Mouse (Mus musculus) left cerebral cortex, postnatal 10 days (tissue): ENCODE results near the gene Tnpo3. TPM values are rescaled to one million over a fixed set of nuclear protein-coding genes. Genes with fewer than 3 reads are reported as not detected.

Experiments
- DNase-seq, 2 experiments: peaks; one replicate each; pipeline ENCODE4 v3.0.0; 2021 to 2022; ENCODE audit warnings: low spot score in 2 of 2, mixed read lengths in 1 of 2; ENCODE audit errors: extremely low spot score in 1 of 2
- intact Hi-C: fragments of 180-260 bp; cut with DNase I; formaldehyde crosslinking; loops from one replicate; pipeline ENCODE4 v1.15.1; 2025
- total RNA-seq, 2 experiments: library from RNA; stranded (reverse); gene quantifications; 2 replicates each; pipeline ENCODE4 v1.2.3; 2021

The Tnpo3 gene
- total RNA-seq, 2 experiments from 2014 or later, result 73.8 to 77.3 TPM

- DNase-seq, result peak in 1 of 2 experiments; percentile 57
- intact Hi-C loops, result no loop called here
These were observed 74.4 kb downstream of the Tnpo3 start for GRCm38 (mm10) chr6:29535316-29535715.

GRCm38 (mm10) chr6:29530050-29530449 is 79.6 kb downstream of the Tnpo3 start:
- intact Hi-C loops, result no loop called here
- no peak for DNase-seq

- no peak for DNase-seq
- intact Hi-C loops, result no loop called here
These were observed 80.3 kb downstream of the Tnpo3 start for GRCm38 (mm10) chr6:29529444-29529820.

- intact Hi-C loops, result no loop called here
- no peak for DNase-seq
These were observed 80.9 kb downstream of the Tnpo3 start for GRCm38 (mm10) chr6:29528561-29529443.

GRCm38 (mm10) chr6:29528165-29528505 is 81.6 kb downstream of the Tnpo3 start:
- intact Hi-C loops, result no loop called here
- no peak for DNase-seq

- intact Hi-C loops, result no loop called here
- no peak for DNase-seq
These were observed 82.1 kb downstream of the Tnpo3 start for GRCm38 (mm10) chr6:29527361-29528164.

GRCm38 (mm10) chr6:29526281-29527251 is 83.1 kb downstream of the Tnpo3 start, which contains the start of gene Irf5:
Irf5 (plus strand) TSS chr6:29526625.
- DNase-seq, result peak in 1 of 2 experiments; percentile 52
- intact Hi-C loops, result no loop called here

- no peak for DNase-seq
- intact Hi-C loops, result no loop called here
These were observed 84.4 kb downstream of the Tnpo3 start for GRCm38 (mm10) chr6:29525256-29525655.

- intact Hi-C loops, result no loop called here
- DNase-seq, result no peak
These were observed 85.6 kb downstream of the Tnpo3 start for GRCm38 (mm10) chr6:29524034-29524489.

GRCm38 (mm10) chr6:29523301-29524033 is 86.2 kb downstream of the Tnpo3 start:
- no peak for DNase-seq
- intact Hi-C loops, result no loop called here

- no peak for DNase-seq
- intact Hi-C loops, result no loop called here
These were observed 86.9 kb downstream of the Tnpo3 start for GRCm38 (mm10) chr6:29522626-29523300.

- peak in 1 of 2 experiments; percentile 84 for DNase-seq
- intact Hi-C loops, result no loop called here
These were observed 92.5 kb downstream of the Tnpo3 start for GRCm38 (mm10) chr6:29517139-29517538.

GRCm38 (mm10) chr6:29513284-29513683 is 96.4 kb downstream of the Tnpo3 start:
- DNase-seq, result peak in 1 of 2 experiments; percentile 81
- intact Hi-C loops, result no loop called here

GRCm38 (mm10) chr6:29509086-29509485 is 100.6 kb downstream of the Tnpo3 start:
- no peak for DNase-seq
- intact Hi-C loops, result no loop called here

GRCm38 (mm10) chr6:29507447-29508309 is 102.0 kb downstream of the Tnpo3 start, which contains the start of gene Kcp:
Kcp (minus strand) TSS chr6:29507952.
- intact Hi-C loops, result no loop called here
- peak in 1 of 2 experiments; percentile 67 for DNase-seq

- intact Hi-C loops, result no loop called here
- no peak for DNase-seq
These were observed 102.9 kb downstream of the Tnpo3 start for GRCm38 (mm10) chr6:29506834-29507233.

GRCm38 (mm10) chr6:29505493-29505892 is 104.2 kb downstream of the Tnpo3 start:
- DNase-seq, result no peak
- intact Hi-C loops, result no loop called here
